Mouse (Mus musculus) bone marrow macrophage, adult 2 months (primary cell): ENCODE data around the gene Zfp768. TPM values are rescaled to one million over a fixed set of nuclear protein-coding genes. Genes with fewer than 3 reads are reported as not detected.
"Not testable (repeated sequence)": the region's sequence is repeated elsewhere in the genome, so short reads cannot be mapped to it uniquely, and the experiment has no call there.

Experiments used
- H3K27ac ChIP-seq: 2 replicates; pipeline ENCODE4 v1.5.1; 2012; ENCODE audit warnings: low read depth, low read length; ENCODE audit not compliant: insufficient read depth
- H3K4me1 ChIP-seq: 2 replicates; pipeline ENCODE4 v1.6.1; 2012; ENCODE audit warnings: low read length; ENCODE audit not compliant: control insufficient read depth, insufficient read depth
- H3K4me3 ChIP-seq: 2 replicates; pipeline ENCODE4 v1.5.1; 2012; ENCODE audit warnings: mild to moderate bottlenecking, low read length, moderate library complexity; ENCODE audit not compliant: insufficient read depth
- CTCF ChIP-seq: IDR thresholded peaks from 2 replicates; pipeline ENCODE4 v1.5.1; 2012; ENCODE audit warnings: low read depth, mild to moderate bottlenecking, low read length, moderate library complexity
- POLR2A ChIP-seq: IDR thresholded peaks from 2 replicates; pipeline ENCODE4 v1.6.1; 2012; ENCODE audit warnings: mild to moderate bottlenecking, low read depth, low read length, borderline replicate concordance
- polyA plus RNA-seq: library from polyadenylated mRNA; stranded (reverse); fragments of >200 nt; gene quantifications from 2 replicates; pipeline ENCODE4 v1.2.4, GENCODE M21; 2012; ENCODE audit not compliant: missing spikeins, insufficient read depth, insufficient read length

Zfp768 gene
- polyA plus RNA-seq, 1 experiment, result 16.2 TPM

DNA sequence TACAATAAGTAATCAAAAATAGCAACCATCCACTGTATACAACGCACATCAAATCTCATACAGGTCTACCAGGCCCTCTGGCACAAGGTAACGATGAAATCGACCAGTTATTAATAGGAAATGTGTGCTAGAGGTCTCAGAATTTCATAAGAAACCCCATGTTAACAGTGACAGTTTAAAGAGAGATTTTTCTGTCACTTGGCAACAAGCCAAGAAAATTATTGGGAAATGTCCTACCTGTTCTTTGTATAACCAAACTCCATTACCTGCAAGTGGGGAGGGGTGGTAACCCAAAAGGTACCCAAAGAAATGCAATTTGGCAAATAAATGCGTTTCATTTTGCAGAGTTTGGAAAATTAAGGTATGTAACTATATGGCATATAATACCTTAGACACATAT, 13.1 kb upstream of the Zfp768 start:
- Histone ChIP-seq H3K4me3 (no peak overlapping the region), H3K4me1 (peaks cover 2% of the 10 kb centered on the region; the same call in 1 of the 2 replicates), H3K27ac (no peak overlapping the region)
- no peak for TF ChIP-seq CTCF
- no peak for TF ChIP-seq POLR2A

DNA sequence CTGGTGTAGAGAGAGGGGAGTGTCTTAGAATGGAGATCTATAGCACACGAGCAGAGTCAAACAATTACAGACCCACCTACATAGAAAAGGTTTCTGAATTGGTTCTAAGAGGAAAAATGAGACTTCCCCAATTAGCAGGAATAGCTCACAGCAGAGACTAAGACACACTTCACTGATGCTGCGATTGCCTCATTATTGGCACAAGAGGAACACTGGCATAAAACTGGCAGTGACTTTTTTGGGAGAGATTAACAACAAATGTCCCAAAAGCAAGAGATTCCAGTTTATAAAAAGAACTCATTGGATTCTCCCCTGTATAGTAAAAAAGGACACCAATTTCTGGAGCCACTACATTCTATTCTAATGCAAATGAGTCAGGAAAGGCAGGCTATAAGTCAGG, 12.5 kb upstream of the Zfp768 start:
- H3K4me1 ChIP-seq, result peaks cover 2% of the 10 kb centered on the region; the same call in 1 of the 2 replicates
- no peak for TF ChIP-seq CTCF
- no peak for TF ChIP-seq POLR2A
- no peak overlapping the region for H3K27ac ChIP-seq
- no peak overlapping the region for H3K4me3 ChIP-seq

DNA sequence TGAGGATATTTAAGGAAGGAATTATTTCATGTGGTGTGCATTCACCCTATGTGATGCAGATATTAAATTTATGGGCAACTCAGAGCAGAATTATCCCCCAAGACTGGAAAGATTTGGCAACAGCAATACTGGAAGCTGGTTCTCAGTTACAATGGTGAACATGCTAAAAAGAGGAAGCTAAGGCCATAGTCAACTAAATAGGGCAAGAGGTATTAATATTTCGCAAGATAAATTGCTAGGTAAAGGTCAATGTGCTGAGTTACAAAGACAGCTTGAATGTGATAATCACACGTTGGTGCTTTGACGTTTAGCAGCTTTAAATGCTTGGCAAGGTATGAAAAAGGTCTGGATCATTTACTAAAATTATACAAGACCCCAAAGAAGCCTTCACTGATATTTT, 10.4 kb upstream of the Zfp768 start:
- Histone ChIP-seq H3K27ac (no peak overlapping the region), H3K4me3 (no peak overlapping the region), H3K4me1 (peaks cover 2% of the 10 kb centered on the region; the same call in 1 of the 2 replicates)
- TF ChIP-seq POLR2A (no peak), CTCF (no peak)

DNA sequence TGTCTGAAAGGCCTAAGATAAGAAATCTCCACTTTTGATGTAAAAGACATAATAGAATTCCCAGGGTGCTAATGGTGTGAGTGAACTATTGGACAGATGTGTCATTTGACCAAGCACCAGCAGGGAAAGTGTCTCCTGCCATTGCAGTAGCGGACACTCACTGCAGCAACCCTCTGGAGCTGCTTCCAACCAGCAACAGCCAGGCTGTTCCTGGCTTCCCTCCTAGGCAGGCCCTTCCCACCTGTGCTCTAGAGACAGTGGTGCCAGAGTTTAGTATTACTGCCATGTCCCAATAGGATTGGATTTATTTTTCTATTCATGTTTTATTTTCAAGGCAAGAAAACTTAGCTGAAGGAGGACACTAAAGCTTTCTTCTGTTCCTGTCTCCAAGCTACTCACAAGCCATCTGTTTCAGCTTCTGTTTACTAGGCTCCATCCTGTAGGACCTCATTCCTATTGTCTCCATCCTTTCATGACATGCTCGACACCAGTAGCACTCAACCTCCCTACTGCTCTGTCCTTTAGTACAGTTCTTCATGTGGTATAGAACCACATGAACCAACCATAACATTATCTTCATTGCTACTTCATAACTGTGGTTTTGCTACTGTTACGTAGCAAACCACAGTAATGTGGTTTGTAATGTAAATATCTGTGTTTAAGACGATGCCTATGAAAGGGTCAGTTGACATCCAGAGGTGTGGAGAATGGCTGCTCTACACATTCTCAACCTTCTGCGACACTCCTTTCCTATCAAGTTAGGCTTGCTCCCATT, 6.0 kb upstream of the Zfp768 start:
- Histone ChIP-seq H3K27ac (no peak overlapping the region), H3K4me1 (peaks cover 2% of the 10 kb centered on the region; the same call in 1 of the 2 replicates), H3K4me3 (no peak overlapping the region)
- TF ChIP-seq CTCF (no peak), POLR2A (no peak)

DNA sequence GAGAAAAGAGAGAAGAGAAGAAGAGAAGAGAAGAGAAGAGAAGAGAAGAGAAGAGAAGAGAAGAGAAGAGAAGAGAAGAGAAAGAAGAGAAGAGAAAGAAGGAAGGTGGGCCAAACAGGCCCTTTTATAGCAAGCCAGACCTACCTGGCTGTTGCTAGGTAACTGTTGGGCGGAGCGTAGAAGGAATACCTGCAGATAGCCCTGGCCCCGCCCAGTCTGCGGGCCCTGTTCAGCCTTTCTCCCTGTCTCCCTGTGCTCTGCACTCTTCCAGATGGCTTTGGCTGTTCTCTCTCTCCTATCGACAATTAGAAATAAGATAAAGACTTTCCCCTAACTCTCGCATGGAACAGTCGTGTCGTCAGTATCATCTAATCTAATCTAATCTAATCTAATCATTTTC, 1.3 kb upstream of the Zfp768 start:
- no peaks in the 10 kb centered on the region for H3K4me1 ChIP-seq
- H3K27ac ChIP-seq, result no peak overlapping the region
- no peak for TF ChIP-seq POLR2A
- no peak for TF ChIP-seq CTCF
- no peak overlapping the region for H3K4me3 ChIP-seq

DNA sequence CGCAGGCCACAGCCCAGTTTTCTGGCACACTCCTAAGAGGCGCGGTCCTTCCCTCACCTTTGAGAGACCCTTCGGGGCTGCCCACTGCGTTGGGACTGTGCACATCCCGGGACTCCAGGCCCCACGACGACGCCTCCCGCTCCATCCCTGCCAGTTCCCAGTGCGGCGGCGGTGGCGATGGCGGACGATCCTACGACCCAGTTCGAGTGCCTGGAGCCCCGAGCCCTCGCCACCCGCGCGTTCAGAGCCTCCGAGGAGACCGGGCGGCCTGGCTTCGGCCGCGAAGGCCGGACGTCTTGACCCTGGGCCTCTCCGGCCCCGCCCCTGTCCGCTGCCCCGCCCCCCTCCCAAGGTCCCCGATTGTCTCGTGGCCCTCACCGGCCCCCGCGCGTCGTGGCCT, 297 bp downstream of the Zfp768 start:
- H3K4me3 ChIP-seq, result peak overlapping the region; percentile 87
- no peaks in the 10 kb centered on the region for H3K4me1 ChIP-seq
- TF ChIP-seq CTCF, result no peak
- no peak for TF ChIP-seq POLR2A
- H3K27ac ChIP-seq, result peak overlapping the region; percentile 73

DNA sequence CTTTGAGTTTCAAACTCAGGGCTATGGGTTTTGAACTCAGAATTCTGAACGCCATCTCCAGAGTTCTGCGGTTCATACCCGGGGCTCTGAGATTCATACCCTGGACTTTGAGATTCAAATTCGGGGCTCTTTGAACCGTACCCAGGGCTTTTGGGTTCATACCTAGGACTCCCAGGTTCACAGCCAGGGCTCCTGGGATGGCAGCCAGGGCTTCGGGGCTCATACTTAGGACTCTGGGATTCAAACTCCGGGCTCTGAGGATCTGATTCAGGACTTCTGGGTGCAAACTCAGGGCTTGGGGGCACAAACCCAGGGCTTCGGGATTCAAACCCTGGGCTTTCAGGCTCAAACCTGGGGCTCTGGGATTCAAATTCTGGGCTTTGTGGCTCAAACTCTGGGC, 1.0 kb downstream of the Zfp768 start:
- Histone ChIP-seq H3K4me3 (peak overlapping the region; percentile 87), H3K4me1 (no peaks in the 10 kb centered on the region), H3K27ac (no peak overlapping the region)
- TF ChIP-seq CTCF, result no peak
- TF ChIP-seq POLR2A, result no peak

DNA sequence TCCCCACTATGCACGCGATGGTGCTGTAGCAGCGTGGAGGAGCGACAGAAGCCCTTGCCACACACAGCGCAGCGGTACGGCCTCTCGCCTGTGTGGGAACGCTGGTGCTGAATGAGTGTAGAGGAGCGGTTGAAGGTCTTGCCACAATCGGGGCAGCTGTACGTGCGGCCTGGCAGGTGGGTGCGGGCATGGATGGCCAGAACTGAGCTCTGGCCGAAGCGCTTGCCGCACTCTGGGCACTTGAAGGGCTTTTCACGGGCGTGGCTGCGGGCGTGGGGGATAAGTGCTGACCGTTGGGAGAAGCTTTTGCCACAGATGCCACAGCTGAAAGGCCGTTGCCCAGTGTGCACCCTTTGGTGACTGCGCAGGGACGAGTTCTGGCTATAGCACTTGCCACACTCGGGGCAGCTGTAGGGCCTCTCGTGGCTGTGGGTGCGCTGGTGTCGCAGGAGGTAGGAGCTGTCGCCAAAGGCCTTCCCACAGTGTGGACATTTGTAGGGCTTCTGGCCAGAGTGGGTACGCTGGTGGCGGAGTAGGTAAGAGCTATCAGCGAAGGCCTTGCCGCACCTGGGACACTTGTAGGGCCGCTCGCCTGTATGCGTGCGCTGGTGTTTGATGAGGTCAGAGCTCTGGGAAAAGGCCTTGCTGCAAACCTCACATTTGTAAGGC, 1.9 kb downstream of the Zfp768 start:
- Histone ChIP-seq H3K4me3 (no peak overlapping the region), H3K4me1 (no peaks in the 10 kb centered on the region), H3K27ac (no peak overlapping the region)
- no peak for TF ChIP-seq POLR2A
- TF ChIP-seq CTCF, result no peak

DNA sequence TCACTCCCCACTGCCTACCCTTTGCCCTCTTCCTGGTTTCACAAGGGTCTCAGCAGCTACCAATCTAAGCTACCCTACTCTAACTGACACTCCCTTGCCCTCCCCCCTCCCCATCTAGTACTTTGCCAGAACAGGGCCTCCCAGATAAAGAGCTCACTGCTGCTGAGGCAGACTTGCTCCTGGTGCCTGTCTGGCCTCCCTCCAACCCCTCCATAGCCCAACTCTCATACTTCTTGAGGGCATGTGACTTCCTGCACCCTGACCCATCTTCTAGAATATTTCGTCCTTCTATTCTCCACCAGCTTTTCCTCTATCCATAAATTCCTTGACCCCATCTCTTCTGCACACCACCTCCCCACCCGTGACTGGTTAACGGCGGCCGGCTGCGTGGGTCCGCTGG, 2.5 kb downstream of the Zfp768 start:
- H3K4me1 ChIP-seq, result no peaks in the 10 kb centered on the region
- TF ChIP-seq CTCF (no peak), POLR2A (no peak)
- H3K4me3 ChIP-seq, result no peak overlapping the region
- H3K27ac ChIP-seq, result no peak overlapping the region

DNA sequence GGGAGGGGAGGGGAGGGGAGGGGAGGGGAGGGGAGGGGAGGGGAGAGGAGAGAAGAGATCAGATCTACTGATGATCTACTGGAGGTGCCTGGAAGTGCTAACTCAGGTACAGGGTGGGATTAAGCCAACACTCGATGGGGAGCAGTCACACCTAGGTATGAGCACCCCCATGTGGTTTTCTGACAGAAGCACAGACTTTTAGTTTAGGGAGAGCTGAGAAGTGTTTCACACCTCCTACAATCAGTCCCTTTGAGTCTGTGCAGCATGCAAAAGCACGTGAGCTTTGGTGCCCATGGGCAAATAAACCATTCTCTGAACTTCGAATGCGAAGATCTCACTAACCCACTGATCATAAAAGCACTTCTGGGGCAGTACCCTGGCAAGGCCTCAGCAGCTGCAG, 3.1 kb downstream of the Zfp768 start:
- no peak for TF ChIP-seq POLR2A
- no peak for TF ChIP-seq CTCF
- Histone ChIP-seq H3K4me3 (no peak overlapping the region), H3K4me1 (no peaks in the 10 kb centered on the region), H3K27ac (no peak overlapping the region)

DNA sequence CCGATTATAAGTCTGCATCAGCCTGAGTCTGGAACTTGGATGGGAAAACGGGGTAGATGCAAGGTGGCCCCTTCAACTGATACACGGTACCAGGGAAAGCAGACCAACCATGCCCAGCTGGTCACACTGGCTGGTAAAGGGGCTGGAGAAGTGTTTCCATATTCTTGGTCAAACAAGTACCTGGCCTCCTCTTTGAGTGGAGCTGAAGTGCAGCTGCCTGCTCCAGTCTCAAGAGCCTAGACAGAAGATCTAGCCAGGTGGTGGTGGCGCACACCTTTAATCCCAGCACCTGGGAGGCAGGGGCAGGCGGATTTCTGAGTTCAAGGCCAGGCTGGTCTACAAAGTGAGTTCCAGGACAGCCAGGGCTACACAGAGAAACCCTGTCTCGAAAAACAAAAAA, 3.5 kb downstream of the Zfp768 start:
- H3K4me1 ChIP-seq, H3K27ac ChIP-seq, H3K4me3 ChIP-seq: not testable (repeated sequence)
